Mouse (Mus musculus) MEL (cell line): ENCODE results near the gene Snx29. TPM values are rescaled to one million over a fixed set of nuclear protein-coding genes. Genes with fewer than 3 reads are reported as not detected.

Experiments used
- DNase-seq: peaks from one replicate; pipeline ENCODE4 v3.0.0; 2011; ENCODE audit warnings: low read depth, low spot score
- H3K27ac ChIP-seq: 2 replicates; pipeline ENCODE4 v1.5.1; 2012; ENCODE audit warnings: low read depth, mild to moderate bottlenecking, control low read depth, low read length, moderate library complexity; ENCODE audit not compliant: control insufficient read depth
- H3K27me3 ChIP-seq, 2 experiments: fragments of 150-350 bp in 1 of 2; sonication (generic) in 1 of 2; 2 replicates each; pipeline ENCODE4 v1.6.1; 2012; ENCODE audit warnings: low read length in 2 of 2, mild to moderate bottlenecking in 2 of 2, improper control_type of control experiment in 1 of 2, moderate library complexity in 1 of 2; ENCODE audit not compliant: insufficient read depth in 2 of 2, control insufficient read depth in 1 of 2
- H3K36me3 ChIP-seq, 2 experiments: 2 replicates each; pipeline ENCODE4 v1.6.1; 2012 to 2014; ENCODE audit warnings: low read length in 2 of 2, improper control_type of control experiment in 1 of 2, inconsistent platforms in 1 of 2, mild to moderate bottlenecking in 1 of 2; ENCODE audit not compliant: insufficient read depth in 2 of 2, control insufficient read depth in 1 of 2
- H3K4me1 ChIP-seq, 2 experiments: fragments of 150-350 bp in 1 of 2; sonication (generic) in 1 of 2; 2 replicates each; pipeline ENCODE4 v1.6.1; 2012; ENCODE audit warnings: low read length in 2 of 2, improper control_type of control experiment in 1 of 2, mild to moderate bottlenecking in 1 of 2; ENCODE audit not compliant: insufficient read depth in 2 of 2, control insufficient read depth in 1 of 2
- H3K4me3 ChIP-seq, 2 experiments: fragments of 150-350 bp in 1 of 2; sonication (generic) in 1 of 2; 2 replicates each; pipeline ENCODE4 v1.5.1; 2012; ENCODE audit warnings: low read depth in 2 of 2, low read length in 2 of 2, mild to moderate bottlenecking in 2 of 2, moderate library complexity in 2 of 2, control low read depth in 1 of 2, improper control_type of control experiment in 1 of 2; ENCODE audit not compliant: control insufficient read depth in 1 of 2, insufficient read depth in 1 of 2
- H3K79me2 ChIP-seq: 2 replicates; pipeline ENCODE4 v1.6.1; 2012; ENCODE audit warnings: mild to moderate bottlenecking, low read length, moderate library complexity; ENCODE audit not compliant: control insufficient read depth, poor library complexity, insufficient read depth
- H3K9ac ChIP-seq: 2 replicates; pipeline ENCODE4 v1.6.1; 2012; ENCODE audit warnings: low read depth, mild to moderate bottlenecking, control low read depth, low read length, moderate library complexity; ENCODE audit not compliant: control insufficient read depth, poor library complexity, severe bottlenecking
- H3K9me3 ChIP-seq: fragments of 150-350 bp; sonication (generic); replicated peaks from 2 replicates; pipeline ENCODE4 v1.6.1; 2012; ENCODE audit warnings: mild to moderate bottlenecking, low read length, improper control_type of control experiment, moderate library complexity; ENCODE audit not compliant: insufficient read depth
- BHLHE40 ChIP-seq: IDR thresholded peaks from 2 replicates; pipeline ENCODE4 v1.6.1; 2012; ENCODE audit warnings: low read depth, mild to moderate bottlenecking, inconsistent platforms, low read length, improper control_type of control experiment, borderline replicate concordance
- CHD1 ChIP-seq: IDR thresholded peaks from 2 replicates; pipeline ENCODE4 v1.6.1; 2012; ENCODE audit warnings: low read depth, mild to moderate bottlenecking, inconsistent platforms, low read length, improper control_type of control experiment
- CTCF ChIP-seq, 3 experiments: IDR thresholded peaks in 2 of 3; conservative IDR thresholded peaks in 1 of 3; 2 replicates each; pipeline ENCODE4 v1.5.1; 2011 to 2012; ENCODE audit warnings: low read length in 3 of 3, low read depth in 2 of 3, mild to moderate bottlenecking in 2 of 3, improper control_type of control experiment in 1 of 3, inconsistent platforms in 1 of 3, mixed read lengths in 1 of 3, moderate library complexity in 1 of 3; ENCODE audit not compliant: control insufficient read depth in 1 of 3, insufficient read depth in 1 of 3, poor library complexity in 1 of 3, severe bottlenecking in 1 of 3
- E2F4 ChIP-seq: IDR thresholded peaks from 2 replicates; pipeline ENCODE4 v1.6.1; 2011; ENCODE audit warnings: low read depth, low read length, improper control_type of control experiment, borderline replicate concordance
- EP300 ChIP-seq, 2 experiments: IDR thresholded peaks; 2 replicates each; pipeline ENCODE4 v1.6.1; 2011; ENCODE audit warnings: improper control_type of control experiment in 2 of 2, low read length in 2 of 2, low read depth in 1 of 2, mild to moderate bottlenecking in 1 of 2
- ETS1 ChIP-seq: IDR thresholded peaks from 2 replicates; pipeline ENCODE4 v1.6.1; 2012; ENCODE audit warnings: low read depth, mild to moderate bottlenecking, inconsistent platforms, low read length, improper control_type of control experiment, moderate library complexity
- GATA1 ChIP-seq: IDR thresholded peaks from 2 replicates; pipeline ENCODE4 v1.6.1; 2011; ENCODE audit warnings: low read depth, low read length, improper control_type of control experiment
- HCFC1 ChIP-seq: IDR thresholded peaks from 2 replicates; pipeline ENCODE4 v1.6.1; 2012; ENCODE audit warnings: low read depth, mild to moderate bottlenecking, inconsistent platforms, low read length, improper control_type of control experiment, moderate library complexity
- JUND ChIP-seq: IDR thresholded peaks from 2 replicates; pipeline ENCODE4 v1.6.1; 2011; ENCODE audit warnings: low read depth, mild to moderate bottlenecking, improper control_type of control experiment, low read length
- MAX ChIP-seq: IDR thresholded peaks from 2 replicates; pipeline ENCODE4 v1.6.1; 2011; ENCODE audit warnings: low read length, improper control_type of control experiment
- MAZ ChIP-seq: IDR thresholded peaks from 2 replicates; pipeline ENCODE4 v1.6.1; 2012; ENCODE audit warnings: low read depth, mild to moderate bottlenecking, inconsistent platforms, low read length, improper control_type of control experiment
- MEF2A ChIP-seq: IDR thresholded peaks from 2 replicates; pipeline ENCODE4 v1.6.1; 2014; ENCODE audit warnings: low read depth, mild to moderate bottlenecking, inconsistent platforms, low read length, improper control_type of control experiment; ENCODE audit not compliant: poor library complexity, insufficient replicate concordance, severe bottlenecking; ENCODE audit errors: extremely low read depth
- MXI1 ChIP-seq: IDR thresholded peaks from 2 replicates; pipeline ENCODE4 v1.6.1; 2011; ENCODE audit warnings: mild to moderate bottlenecking, low read depth, low read length, improper control_type of control experiment
- MYC ChIP-seq: IDR thresholded peaks from 2 replicates; pipeline ENCODE4 v1.6.1; 2011; ENCODE audit warnings: low read depth, mild to moderate bottlenecking, low read length, improper control_type of control experiment, moderate library complexity
- NELFE ChIP-seq: IDR thresholded peaks from 2 replicates; pipeline ENCODE4 v1.6.1; 2011; ENCODE audit warnings: low read depth, low read length, improper control_type of control experiment
- POLR2A ChIP-seq, 2 experiments: IDR thresholded peaks; 2 replicates each; pipeline ENCODE4 v1.6.1; 2011 to 2012; ENCODE audit warnings: low read length in 2 of 2, mild to moderate bottlenecking in 2 of 2, control low read depth in 1 of 2, improper control_type of control experiment in 1 of 2, low read depth in 1 of 2, moderate library complexity in 1 of 2; ENCODE audit not compliant: control insufficient read depth in 1 of 2, insufficient read depth in 1 of 2, poor library complexity in 1 of 2
- RCOR1 ChIP-seq: IDR thresholded peaks from 2 replicates; pipeline ENCODE4 v1.6.1; 2012; ENCODE audit warnings: low read depth, mild to moderate bottlenecking, inconsistent platforms, low read length, improper control_type of control experiment
- SIN3A ChIP-seq: IDR thresholded peaks from 2 replicates; pipeline ENCODE4 v1.6.1; 2012; ENCODE audit warnings: low read length, improper control_type of control experiment, inconsistent platforms
- SMC3 ChIP-seq: IDR thresholded peaks from 2 replicates; pipeline ENCODE4 v1.6.1; 2011; ENCODE audit warnings: low read depth, low read length, improper control_type of control experiment
- TBP ChIP-seq: IDR thresholded peaks from 2 replicates; pipeline ENCODE4 v1.8.0; 2011; ENCODE audit warnings: low read depth, low read length, improper control_type of control experiment
- USF2 ChIP-seq, 2 experiments: IDR thresholded peaks; 2 replicates each; pipeline ENCODE4 v1.6.1; 2011 to 2012; ENCODE audit warnings: improper control_type of control experiment in 2 of 2, low read length in 2 of 2, borderline replicate concordance in 1 of 2, inconsistent platforms in 1 of 2, low read depth in 1 of 2, mild to moderate bottlenecking in 1 of 2; ENCODE audit not compliant: insufficient read depth in 1 of 2
- ZC3H11A ChIP-seq: IDR thresholded peaks from 2 replicates; pipeline ENCODE4 v1.6.1; 2012; ENCODE audit warnings: low read depth, mild to moderate bottlenecking, inconsistent platforms, low read length, improper control_type of control experiment
- ZKSCAN1 ChIP-seq: IDR thresholded peaks from 2 replicates; pipeline ENCODE4 v1.6.1; 2012; ENCODE audit warnings: low read depth, mild to moderate bottlenecking, inconsistent platforms, low read length, improper control_type of control experiment, moderate library complexity
- ZMIZ1 ChIP-seq: IDR thresholded peaks from 2 replicates; pipeline ENCODE4 v1.6.1; 2012; ENCODE audit warnings: low read depth, mild to moderate bottlenecking, inconsistent platforms, low read length, improper control_type of control experiment, moderate library complexity
- ZNF384 ChIP-seq: IDR thresholded peaks from 2 replicates; pipeline ENCODE4 v1.6.1; 2012; ENCODE audit warnings: low read depth, mild to moderate bottlenecking, inconsistent platforms, low read length, improper control_type of control experiment
- polyA plus RNA-seq, 2 experiments: library from polyadenylated mRNA; stranded (reverse) in 1 of 2; unstranded in 1 of 2; fragments of >175 nt in 1 of 2; fragments of >200 nt in 1 of 2; gene quantifications; 2 replicates each; pipeline versions ENCODE4 v1.2.1 to v1.2.4; 2012; ENCODE audit warnings: low replicate concordance in 2 of 2, low read depth in 1 of 2; ENCODE audit not compliant: insufficient read length in 2 of 2, insufficient read depth in 1 of 2, missing spikeins in 1 of 2
- total RNA-seq: library from RNA; depleted of rRNA; stranded (reverse); fragments of 300-350 nt; gene quantifications from 2 replicates; pipeline ENCODE4 v1.2.3, GENCODE M21; 2012

The Snx29 gene
- total and polyA plus RNA-seq, 3 experiments, result 0.72 to 0.73 TPM; not detected in 1

DNA sequence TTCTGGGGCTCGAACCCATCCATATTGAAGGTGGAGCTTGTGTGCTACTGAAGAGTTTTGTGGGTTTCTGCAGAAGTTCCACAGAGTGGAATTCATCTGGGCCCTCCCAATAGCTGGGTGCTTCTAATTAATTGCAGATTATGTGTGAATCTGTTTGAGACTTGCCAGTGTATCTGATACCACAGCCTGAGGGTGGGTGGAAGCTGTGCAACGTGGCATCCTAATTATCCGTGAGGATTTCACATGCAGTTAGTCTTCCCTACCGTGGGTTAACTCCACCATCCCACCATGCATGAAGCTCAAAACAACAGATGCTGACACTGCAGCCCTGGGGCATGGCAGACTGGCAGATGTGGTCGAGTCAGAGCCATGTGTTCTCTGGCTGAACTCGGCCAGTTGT, 107.8 kb downstream of the Snx29 start:
- Histone ChIP-seq H3K27ac (no peak overlapping the region), H3K79me2 (no peaks in the 10 kb centered on the region), H3K27me3 (no peaks in the 10 kb centered on the region; a peak in 1 of 4 replicates)
- no peak for DNase-seq
- TF ChIP-seq SMC3 (no peak), MEF2A (no peak), MAX (no peak), ETS1 (no peak), E2F4 (no peak), USF2 (IDR thresholded peaks at IDR 0.05; ENCODE audit: borderline replicate concordance in 1 of 2, insufficient read depth in 1 of 2, low read depth in 1 of 2, low read length in 2 of 2) (no peak), EP300 (IDR thresholded peaks at IDR 0.05; ENCODE audit: low read depth in 1 of 2, low read length in 2 of 2) (no peak), ZNF384 (no peak), MXI1 (no peak), ZC3H11A (no peak), MYC (no peak), CHD1 (no peak), TBP (no peak), BHLHE40 (no peak), JUND (no peak), ZMIZ1 (no peak), GATA1 (no peak), SIN3A (no peak), CTCF (IDR thresholded peaks at IDR 0.05 in 2 of 3, conservative IDR thresholded peaks at IDR 0.05 in 1 of 3; ENCODE audit: control insufficient read depth in 1 of 3, insufficient read depth in 1 of 3, low read depth in 2 of 3, low read length in 3 of 3, poor library complexity in 1 of 3, severe bottlenecking in 1 of 3) (no peak)
- TF ChIP-seq, all 39 proteins: peak for 0
- no peak overlapping the region for H3K4me3 ChIP-seq
- no peaks in the 10 kb centered on the region for H3K4me1 ChIP-seq
- no peak overlapping the region for H3K9ac ChIP-seq
- H3K9me3 ChIP-seq, result no peaks in the 10 kb centered on the region
- H3K36me3 ChIP-seq, result no peaks in the 10 kb centered on the region

DNA sequence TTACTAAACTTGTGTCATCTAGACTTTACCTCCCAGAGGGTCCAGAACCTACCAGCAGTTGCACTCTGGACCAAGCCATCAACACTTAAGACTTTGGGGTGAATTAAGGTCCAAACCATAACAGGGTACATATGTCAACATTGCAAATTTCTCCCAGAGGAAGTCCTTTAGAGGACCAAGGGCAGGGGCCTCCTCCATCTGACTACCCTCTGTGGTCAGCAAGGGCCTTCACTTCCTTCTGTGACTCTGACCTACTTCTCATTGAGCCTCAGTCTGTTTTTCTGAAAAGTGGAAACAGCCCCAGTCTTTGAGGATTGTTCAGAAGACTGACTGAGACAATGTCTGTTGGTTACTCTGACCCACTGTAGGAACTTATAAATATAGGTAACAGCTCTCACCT, 111.1 kb downstream of the Snx29 start:
- no peaks in the 10 kb centered on the region for H3K4me1 ChIP-seq
- no peak overlapping the region for H3K9ac ChIP-seq
- no peak overlapping the region for H3K4me3 ChIP-seq
- no peak overlapping the region for H3K27ac ChIP-seq
- no peaks in the 10 kb centered on the region for H3K79me2 ChIP-seq
- H3K9me3 ChIP-seq, result no peaks in the 10 kb centered on the region
- TF ChIP-seq RCOR1 (no peak), JUND (no peak), CTCF (IDR thresholded peaks at IDR 0.05 in 2 of 3, conservative IDR thresholded peaks at IDR 0.05 in 1 of 3; ENCODE audit: control insufficient read depth in 1 of 3, insufficient read depth in 1 of 3, low read depth in 2 of 3, low read length in 3 of 3, poor library complexity in 1 of 3, severe bottlenecking in 1 of 3) (no peak), MAZ (no peak), HCFC1 (no peak), ETS1 (no peak), SMC3 (no peak), USF2 (IDR thresholded peaks at IDR 0.05; ENCODE audit: borderline replicate concordance in 1 of 2, insufficient read depth in 1 of 2, low read depth in 1 of 2, low read length in 2 of 2) (no peak), POLR2A (IDR thresholded peaks at IDR 0.05; ENCODE audit: control insufficient read depth in 1 of 2, insufficient read depth in 1 of 2, low read depth in 1 of 2, low read length in 2 of 2, poor library complexity in 1 of 2) (no peak), NELFE (no peak), TBP (no peak), CHD1 (no peak), ZKSCAN1 (no peak), SIN3A (no peak)
- TF ChIP-seq, all 39 proteins: peak for 0
- DNase-seq, result no peak
- Histone ChIP-seq H3K36me3 (no peaks in the 10 kb centered on the region), H3K27me3 (no peaks in the 10 kb centered on the region; a peak in 1 of 4 replicates)
